Mouse (Mus musculus) embryo, embryonic 10 days (tissue): ENCODE results near the gene Zfp871.
"Not testable (repeated sequence)": the region's sequence is repeated elsewhere in the genome, so short reads cannot be mapped to it uniquely, and the experiment has no call there.

Source experiments
- DNase-seq: peaks from one replicate; pipeline ENCODE4 v3.0.0-alpha.2; 2015; ENCODE audit warnings: low spot score

Zfp871 gene

DNA sequence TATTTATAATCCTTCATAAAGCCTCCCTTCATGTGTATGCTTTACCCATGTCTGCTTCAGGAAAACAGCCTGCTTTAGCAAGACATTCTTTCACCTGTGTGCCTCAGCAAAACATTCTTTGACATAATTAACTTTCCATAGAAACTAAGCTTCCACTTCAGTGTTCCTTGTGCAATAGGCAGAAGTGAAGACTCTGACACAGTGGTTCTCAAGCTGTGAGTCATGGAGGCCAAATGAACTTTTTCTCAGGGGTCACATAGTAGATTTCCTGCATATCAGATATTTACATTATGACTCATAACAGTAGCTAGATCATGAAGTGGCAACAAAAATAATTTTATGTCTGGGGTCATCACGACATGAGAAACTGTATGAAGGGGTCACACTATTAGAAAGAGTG, 49.7 kb downstream of the Zfp871 start:
- no peak for DNase-seq

DNA sequence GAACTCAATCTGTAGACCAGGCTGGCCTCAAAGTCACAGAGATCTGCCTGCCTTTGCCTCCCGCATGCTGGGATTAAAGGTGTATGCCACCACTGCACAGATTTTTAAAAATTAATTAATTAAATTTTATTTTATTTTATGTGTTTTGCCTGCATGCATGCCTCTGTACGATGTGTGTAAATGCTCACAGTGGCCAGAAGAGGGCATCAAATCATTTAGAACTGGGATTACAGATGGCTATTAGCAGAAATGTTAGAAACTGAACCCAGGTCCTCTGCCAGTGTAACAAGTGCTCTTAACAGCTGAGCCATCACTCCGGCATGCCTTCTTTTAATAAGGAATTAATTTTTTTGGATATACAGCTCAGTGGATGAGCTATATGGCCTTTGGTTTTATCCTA, 59.1 kb downstream of the Zfp871 start:
- peak; percentile 37 for DNase-seq

- not testable (repeated sequence) for DNase-seq
Measured at GRCm38 (mm10) chr17:32726360-32726759, 61.7 kb downstream of the Zfp871 start.

DNA sequence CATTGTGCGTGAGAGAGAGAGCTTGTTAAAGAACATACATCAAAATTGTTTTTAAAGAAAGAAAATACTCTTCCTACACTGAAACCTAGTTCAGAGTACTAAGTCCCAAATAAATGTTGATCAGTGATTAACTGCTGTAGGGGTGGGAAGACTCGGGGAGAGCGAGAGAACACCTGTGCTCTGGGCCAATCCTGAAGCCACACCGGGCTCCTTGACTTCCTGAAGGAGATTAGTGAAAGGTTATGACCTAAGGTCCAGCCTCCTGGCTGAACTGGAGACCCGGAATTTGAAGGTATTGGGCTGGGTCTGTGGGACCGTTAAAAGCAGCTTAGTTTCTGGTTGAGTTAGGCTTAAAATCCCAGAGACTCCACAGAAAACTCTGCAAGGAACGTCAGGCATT, 65.3 kb downstream of the Zfp871 start:
- no peak for DNase-seq

DNA sequence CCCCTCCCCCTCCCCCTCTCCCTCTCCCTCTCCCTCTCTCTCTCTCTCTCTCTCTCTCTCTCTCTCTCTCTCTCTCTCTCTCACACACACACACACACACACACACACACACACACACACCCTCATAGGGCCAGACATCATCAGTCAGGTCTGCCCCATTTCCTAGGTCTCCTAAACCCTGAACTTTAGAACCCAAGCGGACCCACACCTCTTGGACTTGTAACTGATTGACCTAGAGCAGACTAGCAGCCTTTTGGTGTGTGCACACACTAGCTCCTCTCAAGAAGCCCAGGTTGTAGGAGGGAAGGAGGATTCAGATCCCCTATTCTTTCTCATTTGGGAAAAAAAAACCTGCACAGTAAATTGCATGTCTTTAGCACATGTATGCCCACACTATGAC, 65.9 kb downstream of the Zfp871 start:
- DNase-seq = not testable (repeated sequence)
